Mouse (Mus musculus): ENCODE measurements at regions not wholly inside any gene's neighbourhood (a gene's known extent, or its start where the extent isn't known, plus 50 kb on each side); places are given as distances from the start of the nearest gene placed in this dataset.
"Not testable (repeated sequence)": the region's sequence is repeated elsewhere in the genome, so short reads cannot be mapped to it uniquely, and the experiment has no call there.

GRCm38 (mm10) chr10:7390239-7391091, 83.0 kb downstream of the Ulbp1 start:
- DNase-seq = peak; percentile 19

GRCm38 (mm10) chr10:7358791-7359190, 114.6 kb downstream of the Ulbp1 start:
- not testable (repeated sequence) for DNase-seq

DNA sequence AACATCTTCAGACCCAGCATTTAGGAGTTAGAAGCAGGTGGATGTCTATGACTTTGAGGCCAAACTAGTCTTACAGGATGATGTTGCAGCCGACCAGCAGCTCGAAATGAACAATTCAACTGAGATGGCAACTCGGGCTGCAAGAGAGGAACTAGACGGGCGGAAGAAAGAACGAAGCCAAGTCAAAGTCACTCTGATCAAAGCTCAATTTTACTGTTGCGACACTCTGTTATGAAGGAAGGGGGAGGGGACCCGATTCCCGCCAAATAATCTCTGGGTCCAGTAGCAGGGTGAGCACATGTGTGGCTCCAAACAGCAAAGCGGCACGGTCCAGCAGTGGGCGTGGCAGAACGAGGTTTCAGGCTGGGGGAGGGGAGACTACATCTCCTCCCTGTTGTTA, 129.1 kb downstream of the Ulbp1 start:
- not testable (repeated sequence) for DNase-seq

DNA sequence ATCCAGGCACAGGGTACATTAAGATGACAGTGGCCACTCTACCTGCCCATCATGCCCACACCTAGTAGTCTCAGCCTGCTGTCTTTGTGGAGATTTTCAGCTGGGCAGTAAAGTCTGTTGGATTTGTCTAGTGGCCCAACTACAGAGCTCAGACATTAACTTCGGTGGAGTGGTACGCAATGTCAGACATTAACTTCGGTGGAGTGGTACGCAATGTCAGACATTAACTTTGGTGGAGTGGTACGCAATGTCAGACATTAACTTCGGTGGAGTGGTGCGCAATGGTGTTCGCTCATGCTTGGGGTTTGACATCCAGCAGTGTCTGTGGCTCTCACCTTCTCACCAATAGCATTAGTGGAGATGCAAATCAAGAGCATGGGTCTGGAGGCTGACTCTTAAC, 129.7 kb downstream of the Ulbp1 start:
- DNase-seq = not testable (repeated sequence)

DNA sequence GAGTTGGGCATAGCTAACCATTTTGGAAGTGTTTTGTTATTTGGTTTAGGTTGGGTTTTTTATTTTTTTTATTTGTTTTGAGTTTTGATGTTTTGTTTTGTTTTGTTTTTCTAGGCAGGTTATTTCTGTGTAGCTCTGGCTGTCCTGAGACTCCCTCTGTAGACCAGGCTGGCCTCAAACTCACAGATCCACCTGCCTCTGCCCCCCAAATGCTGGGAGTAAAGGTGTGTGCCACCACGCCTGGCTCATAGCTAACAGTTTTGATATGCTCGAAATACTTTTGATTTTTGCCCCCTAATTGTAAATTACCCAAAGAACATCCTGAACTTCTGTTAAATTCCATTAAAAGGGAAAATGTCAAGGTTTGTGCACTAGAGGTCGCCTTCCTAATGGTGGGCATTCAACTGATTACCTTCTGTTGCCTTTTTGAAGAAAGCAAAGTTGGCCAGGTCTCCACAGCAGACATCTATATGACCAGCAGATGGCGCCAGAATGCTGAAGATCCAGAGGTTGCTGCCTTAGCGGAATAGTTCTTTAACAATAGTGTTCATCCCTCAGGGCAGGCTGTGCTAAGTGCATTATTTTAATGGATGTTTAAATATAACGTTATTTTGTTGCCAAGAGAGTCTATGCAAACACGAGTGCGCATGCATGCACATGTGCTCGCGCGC, 121.2 kb upstream of the Cnksr3 start:
- DNase-seq = peak; percentile 60

GRCm38 (mm10) chr10:7328262-7328661, 116.2 kb upstream of the Cnksr3 start:
- DNase-seq = no peak

DNA sequence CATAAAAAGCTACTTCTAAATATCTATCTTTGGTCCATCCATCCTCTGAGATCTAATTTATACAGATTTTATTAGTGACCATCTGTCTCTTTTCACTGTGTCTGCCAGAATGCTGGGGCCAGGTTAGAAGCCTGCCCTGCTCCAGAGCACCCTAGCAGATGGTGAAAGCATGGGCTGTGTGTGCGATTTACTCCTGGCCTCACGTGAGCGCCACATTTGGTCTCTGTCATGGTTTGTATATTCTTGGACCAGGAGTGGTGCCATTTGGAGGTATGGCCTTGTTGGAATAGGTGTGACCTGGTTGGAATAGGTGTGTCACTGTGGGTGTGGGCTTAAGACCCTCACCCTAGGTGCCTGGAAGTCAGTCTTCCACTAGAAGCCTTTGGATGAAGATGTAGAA, 115.0 kb upstream of the Cnksr3 start:
- not testable (repeated sequence) for DNase-seq

DNA sequence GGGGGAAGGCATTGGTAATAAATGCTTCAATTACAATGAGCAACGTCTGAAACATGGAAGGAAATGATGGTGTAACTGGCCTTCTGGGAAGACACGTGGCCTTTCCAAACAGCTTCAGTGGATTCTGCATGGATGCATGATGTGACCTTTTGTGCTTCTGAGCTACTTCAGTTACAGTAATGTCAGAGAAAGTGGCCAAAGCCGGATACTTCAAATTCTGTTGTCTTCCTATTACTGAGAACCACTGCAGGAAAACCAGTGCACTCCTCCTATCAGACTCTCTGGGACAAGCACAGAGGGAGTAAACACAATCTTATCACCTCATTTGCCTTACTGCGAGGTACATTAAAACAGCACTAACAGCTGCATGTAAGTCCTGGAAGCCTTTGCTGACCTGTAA, 113.0 kb upstream of the Cnksr3 start:
- no peak for DNase-seq

DNA sequence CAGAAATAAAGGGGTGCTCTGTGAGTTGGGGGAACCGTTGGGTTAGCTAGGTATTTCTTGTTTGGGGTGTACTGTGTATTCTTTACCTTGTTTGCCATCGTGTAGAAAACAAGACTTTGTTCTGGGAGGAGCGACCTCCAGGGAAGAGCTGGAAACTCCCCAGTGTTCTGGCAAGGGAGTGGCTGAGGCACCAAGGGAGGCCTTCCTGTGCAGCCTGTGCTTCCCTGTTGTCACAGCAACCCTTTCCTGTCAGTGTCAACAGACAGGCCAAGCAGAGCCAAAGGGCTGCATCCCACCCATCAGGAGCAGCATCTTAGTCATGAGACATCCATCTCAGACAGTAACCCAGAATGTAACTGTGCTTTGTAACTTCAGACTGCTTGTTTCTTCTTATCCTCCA, 111.2 kb upstream of the Cnksr3 start:
- no peak for DNase-seq

DNA sequence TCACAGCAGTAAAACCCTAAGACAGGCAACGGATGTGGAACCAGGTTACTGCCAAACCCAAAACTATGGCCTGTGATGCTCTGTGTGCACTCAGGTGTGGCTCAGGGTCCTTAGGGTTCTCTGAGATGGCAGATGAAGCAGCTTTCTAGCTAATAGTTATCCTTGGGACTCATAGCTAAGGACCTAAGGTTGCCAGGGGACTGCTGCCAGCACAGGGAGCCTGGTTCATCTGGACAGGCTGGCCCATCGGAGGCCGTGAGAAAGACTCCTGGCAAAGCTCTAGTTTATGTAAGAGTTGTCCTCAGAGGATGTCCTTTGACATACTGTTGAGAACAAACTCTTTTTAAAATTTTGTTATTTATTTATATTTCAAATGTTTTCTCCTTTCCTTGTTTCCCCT, 97.9 kb upstream of the Cnksr3 start:
- no peak for DNase-seq

GRCm38 (mm10) chr10:7305881-7306280, 93.8 kb upstream of the Cnksr3 start:
- DNase-seq = not testable (repeated sequence)

DNA sequence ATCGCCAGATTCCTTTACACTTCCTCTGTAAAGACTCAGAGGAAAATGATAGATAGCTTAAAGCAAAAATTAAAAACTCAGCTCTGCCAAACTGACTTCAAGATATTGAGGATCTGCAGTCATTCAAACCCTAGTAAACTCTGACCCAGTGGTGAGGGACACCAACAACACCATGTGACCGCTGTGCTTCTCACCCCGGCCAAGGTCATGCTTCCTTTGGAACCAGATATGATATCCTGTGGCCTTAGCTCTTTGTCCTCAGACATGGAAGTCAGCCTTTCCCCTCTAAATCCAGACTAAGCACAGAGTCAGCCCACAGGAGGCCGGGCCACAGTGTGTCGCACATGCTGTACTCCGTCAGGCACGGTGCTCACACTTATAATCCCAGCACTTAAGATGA, 86.3 kb upstream of the Cnksr3 start:
- DNase-seq = no peak

- DNase-seq = no peak
Observed at GRCm38 (mm10) chr10:7295921-7296320, 83.9 kb upstream of the Cnksr3 start.

GRCm38 (mm10) chr10:7293203-7293602, 81.2 kb upstream of the Cnksr3 start:
- DNase-seq = no peak

DNA sequence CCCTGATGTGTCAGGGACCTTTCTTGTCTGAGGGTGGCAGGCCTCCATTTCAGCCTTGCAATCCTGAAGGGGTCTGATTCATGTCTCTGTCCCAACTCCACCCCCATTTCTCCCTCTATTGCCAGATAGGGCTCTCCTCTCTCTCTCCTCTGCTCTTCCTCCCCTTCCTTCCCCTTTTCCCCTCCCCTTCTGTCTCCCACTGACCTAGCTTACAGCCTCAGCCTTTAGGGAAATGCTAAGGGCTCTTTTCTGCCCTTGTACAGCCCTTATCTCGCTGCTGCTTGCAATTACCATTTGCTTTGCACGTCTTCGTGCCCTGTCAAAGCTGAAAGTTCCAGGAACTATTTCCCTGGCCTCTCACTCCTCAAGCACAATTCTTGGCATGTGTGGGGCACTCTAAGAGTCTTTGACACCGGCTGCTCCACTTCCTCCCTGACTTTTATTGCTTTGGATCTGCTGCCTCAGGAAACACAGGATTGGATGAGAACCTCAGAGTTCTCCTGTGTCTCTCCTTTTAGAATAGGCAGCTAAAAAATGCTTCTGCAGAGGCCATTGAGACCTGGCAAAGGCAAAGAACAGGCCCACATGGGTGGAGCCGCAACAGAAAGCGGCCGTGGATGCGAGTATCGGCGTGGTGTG, 77.9 kb upstream of the Cnksr3 start:
- no peak for DNase-seq

DNA sequence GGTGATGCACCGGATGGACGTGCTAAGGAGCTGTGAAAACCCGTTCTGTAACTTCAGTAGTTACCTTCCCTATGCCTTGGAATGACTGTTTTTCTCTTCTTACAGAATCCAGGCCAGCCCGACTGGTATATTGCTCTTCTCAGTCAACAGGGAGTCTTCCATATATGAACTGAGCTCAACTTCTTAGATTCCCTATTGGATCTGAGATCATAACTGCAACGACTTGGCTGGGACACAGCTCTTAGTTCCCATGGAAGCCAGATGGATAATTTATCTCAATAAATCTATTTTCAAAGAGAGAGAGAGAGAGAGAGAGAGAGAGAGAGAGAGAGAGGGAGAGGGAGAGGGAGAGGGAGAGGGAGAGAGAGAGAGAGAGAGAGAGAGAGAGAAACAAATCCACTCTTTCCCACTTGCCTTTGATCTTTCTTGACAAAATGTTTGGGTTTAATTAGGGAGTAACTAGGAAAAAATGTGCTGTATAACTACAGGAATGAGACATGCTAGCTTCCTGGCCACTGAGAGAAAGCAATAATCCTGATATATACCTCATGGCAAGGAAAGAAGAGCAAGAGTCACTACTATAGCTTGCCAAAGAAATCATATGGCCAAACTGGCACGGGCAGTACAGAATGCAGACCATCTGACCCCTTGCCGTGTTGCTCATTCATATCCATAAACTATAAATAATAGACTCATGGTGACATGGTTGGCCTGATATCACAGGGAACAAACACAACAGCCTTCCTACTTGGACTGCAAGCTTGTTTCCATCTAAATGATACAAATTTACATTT, 73.3 kb upstream of the Cnksr3 start:
- no peak for DNase-seq

- no peak for DNase-seq
Observed at GRCm38 (mm10) chr10:7280429-7280828, 68.4 kb upstream of the Cnksr3 start.

GRCm38 (mm10) chr10:7278820-7279219, 66.8 kb upstream of the Cnksr3 start:
- DNase-seq = no peak

GRCm38 (mm10) chr10:7275357-7275756, 63.3 kb upstream of the Cnksr3 start:
- DNase-seq = no peak

GRCm38 (mm10) chr10:7274422-7274821, 62.4 kb upstream of the Cnksr3 start:
- no peak for DNase-seq

- DNase-seq = no peak
Observed at GRCm38 (mm10) chr10:7271156-7271555, 59.1 kb upstream of the Cnksr3 start.

- DNase-seq = peak; percentile 20
Observed at GRCm38 (mm10) chr10:7268386-7269033, 56.5 kb upstream of the Cnksr3 start.
